Mouse (Mus musculus) spleen, adult 18-20 months (tissue): ENCODE measurements around the gene Tmem259.
A peak's percentile ranks its signal among the peaks of the same experiment; 100 is the strongest.
"Not testable (repeated sequence)": the region's sequence is repeated elsewhere in the genome, so short reads cannot be mapped to it uniquely, and the experiment has no call there.

Experiments
- DNase-seq, 2 experiments: peaks; one replicate each; pipeline ENCODE4 v3.0.0; 2022; ENCODE audit warnings: mixed read lengths in 2 of 2

Tmem259 gene

DNA sequence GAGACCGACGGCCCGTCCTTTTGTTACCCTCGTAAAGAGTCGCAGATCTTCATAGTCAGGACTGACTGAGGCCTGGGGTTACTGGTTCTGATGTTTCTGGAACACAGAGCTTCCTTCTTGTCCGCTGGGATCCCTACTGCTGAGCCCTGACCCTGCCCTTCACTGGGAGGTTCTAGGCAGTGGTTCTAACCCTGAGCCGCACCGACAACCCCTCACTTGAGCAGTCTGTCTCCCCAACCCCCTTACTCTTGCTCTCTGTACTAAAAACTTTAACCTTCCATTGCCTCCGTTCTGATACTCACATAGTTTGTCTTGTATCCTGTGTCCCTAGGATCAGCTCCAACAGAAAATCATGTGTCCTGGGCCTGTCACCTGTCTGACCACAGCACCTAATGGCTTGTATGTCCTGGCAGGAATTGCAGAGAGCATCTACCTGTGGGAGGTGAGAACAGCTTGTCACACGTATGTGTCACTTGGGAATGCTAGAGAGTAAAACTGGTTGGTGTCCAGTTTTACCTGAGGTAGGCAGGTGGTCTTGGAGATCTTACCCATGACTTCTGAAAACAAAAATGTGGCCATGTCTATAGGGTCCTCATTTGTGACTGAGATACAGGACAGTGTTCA, 23.3 kb downstream of the Tmem259 start:
- DNase-seq = no peak

DNA sequence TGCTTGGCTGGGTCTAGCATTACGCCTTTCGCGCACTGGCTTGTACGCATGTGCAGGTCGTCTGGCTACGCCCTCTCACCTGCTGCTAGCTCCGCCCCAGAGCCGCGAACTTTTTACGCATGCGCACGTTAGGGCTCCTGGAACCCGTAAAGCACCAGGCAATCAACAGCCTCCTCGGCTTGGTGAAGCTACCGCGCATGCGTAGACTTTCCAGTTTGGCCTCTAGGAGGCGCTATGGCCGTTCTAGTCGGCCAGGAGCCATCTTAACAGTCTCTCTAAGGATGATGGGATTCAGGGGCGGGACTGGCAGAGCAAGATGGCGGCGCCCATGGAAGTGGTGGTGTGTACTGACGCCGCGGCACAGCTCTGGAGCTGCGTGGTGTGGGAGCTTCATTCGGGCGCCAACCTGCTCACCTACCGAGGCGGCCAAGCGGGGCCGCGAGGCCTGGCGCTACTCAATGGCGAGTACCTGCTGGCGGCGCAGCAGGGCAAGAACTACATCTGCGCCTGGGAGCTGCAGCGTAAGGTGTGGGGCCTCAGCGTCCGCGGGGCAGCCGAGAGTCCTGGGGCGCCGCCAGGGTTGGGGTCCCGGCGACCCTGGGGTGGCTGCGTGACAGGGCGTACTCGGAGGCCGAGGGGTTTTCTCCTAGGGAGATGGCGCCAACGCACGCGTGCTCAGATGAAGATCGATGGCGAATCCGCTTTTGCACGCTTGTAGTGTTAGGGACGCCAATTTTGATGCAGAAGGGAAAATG, 24.1 kb downstream of the Tmem259 start, which contains the start of gene Wdr18:
TSS of gene Wdr18 (plus strand) at position 306 of the 755 bp plus-strand sequence.
- peak; percentile 97 to 99 for DNase-seq

DNA sequence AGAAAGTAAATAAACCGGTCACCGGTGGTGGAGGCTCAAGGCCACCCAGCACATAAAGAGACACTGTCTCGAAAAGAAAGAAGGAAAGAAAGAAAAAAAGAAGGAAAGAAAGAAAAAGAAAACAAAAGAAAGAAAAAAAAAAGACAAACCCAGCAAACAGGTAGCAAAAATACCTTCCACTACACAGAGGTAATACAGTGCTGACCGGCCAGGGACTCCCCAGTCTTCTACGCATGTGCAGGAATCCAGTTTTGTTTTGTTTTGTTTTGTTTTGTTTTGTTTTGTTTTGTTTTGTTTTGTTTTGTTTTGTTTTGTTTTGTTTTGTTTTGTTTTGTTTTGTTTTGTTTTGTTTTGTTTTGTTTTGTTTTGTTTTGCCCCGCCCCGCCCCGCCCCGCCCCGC, 24.7 kb downstream of the Tmem259 start:
- DNase-seq = not testable (repeated sequence)

DNA sequence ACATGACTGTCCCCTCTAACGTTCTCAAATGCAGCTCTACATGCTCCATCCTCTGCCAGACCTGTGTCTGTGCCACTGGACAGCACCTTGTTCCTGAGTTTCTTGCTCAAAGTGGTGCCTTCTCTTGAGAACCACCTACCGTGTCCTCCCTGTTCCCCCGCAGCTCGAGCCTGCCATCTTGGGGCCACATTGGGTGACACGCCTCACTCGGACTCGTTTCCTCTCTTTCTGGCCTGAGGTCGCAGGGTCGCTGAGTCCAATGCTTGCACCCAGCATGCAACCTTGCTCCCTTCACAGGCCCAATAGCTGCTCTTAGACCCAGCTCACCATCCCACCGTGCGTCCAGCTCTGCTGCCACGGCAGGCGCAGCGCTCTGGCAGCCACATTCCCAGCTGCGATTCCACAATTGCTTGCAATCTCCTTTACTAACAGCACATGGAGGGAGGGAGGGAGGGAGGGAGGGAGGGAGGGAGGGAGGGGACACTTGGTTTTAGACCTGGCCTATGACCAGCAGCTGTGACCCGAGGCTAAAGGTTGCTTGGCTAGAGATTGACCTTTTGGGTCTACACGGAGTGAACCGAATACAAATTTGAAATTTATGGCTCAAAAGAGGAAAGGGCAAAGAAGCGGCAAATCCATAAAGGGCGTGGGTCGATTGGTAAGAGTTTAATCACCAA, 25.9 kb downstream of the Tmem259 start:
- peak; percentile 74 to 90 for DNase-seq

DNA sequence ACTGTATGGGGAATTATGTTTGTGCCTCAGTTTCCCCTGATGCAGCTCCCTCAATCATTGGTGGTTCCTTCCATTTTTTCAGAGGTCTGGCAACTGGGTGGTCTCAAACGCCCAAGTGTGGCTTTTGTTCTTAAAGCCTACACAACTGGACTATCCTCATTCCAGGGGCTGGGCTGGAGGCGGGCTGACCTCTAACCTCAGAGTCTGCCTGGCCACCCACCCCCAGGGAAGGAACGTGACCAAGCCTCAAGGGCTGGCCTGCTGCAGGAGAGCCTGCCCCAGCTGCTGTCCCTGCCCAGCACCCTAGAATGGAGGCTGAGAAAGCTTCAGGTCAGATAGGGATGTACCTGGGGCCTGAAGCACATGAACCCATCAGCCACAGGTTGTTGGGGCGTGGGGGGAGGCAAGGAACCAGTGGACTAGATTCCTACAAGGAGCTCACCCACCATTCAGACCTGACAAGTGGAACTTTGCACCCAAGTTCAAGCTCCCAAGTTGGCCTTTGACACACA, 27.4 kb downstream of the Tmem259 start:
- no peak for DNase-seq

DNA sequence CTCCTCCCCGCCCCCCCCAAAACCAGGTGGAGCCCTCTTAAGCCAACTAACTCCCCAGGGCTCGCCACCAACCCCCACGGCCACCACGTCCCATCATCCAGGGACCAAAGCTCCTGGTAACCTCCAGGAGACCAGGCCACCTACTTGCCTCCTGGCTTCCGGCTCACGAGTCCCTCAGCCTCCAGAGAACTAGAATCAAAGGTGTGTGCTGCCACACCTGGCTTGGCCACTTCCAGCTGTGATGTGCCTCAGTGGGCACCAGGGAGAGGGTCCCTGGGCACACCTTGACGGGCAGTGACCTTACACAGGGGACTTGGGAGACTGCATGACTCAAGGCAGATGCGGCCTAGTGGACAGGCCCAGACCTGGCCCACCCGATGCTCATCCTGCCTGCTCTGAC, 28.4 kb downstream of the Tmem259 start:
- no peak for DNase-seq

DNA sequence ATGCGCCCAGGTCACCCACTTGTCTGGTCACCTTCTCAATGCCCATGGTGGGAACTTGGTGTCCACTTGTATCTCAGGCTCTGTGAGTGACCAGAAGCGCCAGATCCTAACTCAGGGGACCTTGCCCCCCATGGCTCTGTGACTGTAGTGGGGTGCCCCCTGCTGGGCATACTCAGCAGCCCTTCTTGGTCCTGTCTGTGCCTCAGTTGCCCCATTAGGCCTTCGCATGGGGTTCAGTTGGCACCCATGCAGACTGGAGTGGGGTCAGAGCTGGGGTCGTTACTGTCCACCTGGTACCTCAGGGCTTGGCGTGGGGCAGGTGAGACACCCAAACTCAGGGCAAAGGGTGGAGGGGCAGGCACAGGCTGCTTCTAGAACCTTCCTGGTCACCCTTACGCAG, 30.2 kb downstream of the Tmem259 start:
- DNase-seq = peak in 1 of 2 experiments; percentile 64

DNA sequence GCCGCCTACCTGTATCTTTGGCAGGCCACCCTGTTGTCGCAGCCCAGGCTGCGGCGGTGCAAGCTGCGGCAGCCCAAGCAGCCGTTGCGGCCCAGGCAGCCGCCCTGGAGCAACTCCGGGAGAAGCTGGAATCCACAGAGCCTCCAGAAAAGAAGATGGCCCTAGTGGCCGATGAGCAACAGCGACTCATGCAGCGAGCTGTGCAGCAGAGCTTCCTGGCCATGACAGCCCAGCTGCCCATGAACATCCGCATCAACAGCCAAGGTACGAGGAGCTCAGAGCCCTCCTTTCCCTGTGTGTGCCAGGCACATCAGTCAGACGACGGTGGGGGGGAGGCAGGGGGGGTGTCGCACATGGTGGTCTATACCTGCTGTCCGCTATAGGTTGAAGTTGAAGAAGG, 33.5 kb downstream of the Tmem259 start:
- no peak for DNase-seq

DNA sequence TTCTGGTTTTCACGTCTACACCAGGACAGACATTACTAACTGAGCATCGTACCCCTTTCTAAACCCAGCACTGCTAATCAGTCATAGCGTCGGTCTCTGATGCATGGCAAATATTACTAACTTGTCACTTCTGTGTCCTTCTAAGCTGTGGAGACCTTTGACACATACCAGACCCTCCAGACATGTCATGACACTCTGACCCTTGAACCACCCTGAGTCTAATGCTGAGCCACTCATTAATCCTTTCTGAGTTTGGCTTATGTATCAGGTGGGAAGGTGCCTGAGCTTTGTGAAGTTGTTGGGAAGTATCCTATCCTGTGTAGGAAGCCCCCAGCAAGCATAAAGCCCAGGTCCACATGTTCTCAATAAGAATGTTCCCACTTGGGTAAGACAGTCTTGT, 34.3 kb downstream of the Tmem259 start:
- no peak for DNase-seq

DNA sequence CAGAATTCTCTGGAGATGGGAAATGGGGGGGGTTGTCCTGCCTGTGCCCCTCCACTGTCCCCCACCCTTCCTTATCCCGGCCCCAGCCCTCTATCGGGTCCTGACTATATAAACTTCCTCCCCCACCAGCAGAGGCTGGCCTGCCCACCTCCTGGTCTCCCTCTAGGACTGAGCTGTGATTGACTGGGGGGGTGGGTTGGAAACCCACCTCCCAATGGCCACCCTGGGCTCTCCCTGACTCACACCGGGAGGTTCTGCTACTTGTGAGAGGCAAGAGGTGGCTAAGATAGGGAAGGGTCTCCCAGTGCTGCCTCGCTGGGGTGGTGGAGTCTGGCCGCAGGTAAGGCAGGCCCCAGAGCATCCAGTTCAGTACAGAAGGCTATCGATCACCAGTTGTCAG, 36.6 kb downstream of the Tmem259 start:
- DNase-seq = no peak

DNA sequence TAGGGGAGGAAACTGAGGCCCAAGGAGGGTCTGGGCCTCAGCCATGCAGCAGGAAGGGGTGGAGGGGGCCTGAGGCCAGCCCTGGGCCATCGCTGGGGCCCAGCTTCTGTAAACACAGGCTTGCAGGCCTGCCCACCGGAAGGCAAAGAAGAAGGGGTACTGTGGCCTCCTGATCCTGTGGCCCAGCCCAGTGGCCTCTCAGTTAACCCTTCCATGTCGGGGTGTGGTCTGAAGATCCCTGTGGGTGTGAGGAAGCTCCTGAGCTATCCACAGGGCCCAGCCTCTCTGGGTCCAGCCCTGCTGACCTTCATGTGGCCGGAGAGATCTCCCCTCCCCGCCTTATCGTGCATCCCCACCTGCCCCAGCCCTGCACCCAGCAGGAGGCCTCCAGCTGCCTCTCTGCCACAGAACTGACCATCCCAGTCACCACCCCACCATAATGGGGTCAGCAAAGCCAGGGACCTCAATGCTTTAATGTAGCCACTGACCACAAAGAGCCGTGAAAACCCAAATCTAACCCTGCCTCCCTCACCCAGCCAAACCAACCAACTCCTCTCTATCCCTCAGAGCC, 37.3 kb downstream of the Tmem259 start:
- no peak for DNase-seq

DNA sequence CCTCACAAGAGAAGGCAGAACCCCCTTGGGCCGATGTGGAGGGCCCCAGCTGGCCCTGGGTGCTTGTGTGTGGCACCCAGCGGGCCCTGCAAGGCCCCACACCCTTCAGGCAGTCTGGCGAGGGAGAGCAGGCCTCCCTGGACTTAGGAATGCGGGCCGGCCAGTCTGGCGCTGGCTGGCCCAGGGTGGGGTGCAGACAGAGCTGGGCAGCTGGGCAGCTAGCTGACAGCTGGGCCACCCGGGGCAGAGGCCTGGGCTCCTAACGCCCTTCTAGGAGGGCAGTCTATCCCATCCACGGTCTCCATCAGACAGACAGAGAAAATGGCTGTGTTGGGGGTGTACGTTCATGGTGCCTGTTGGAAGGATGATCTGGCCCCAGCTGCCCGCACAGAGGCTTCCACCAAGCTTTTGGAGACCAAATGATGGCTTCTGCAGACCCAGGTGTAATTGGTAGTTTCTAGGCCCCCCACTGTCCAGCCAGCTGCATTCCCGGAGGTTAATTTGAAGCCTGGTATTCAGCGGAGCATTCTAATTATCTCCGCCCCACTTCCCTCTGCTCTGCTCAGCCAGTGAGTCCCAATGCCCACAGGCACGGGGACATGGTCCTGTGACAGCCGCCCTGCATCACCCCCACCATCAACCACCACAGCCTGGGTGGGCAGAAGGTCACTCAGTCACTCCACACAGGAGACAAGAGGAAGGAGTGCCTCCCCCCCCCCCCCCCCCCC, 38.5 kb downstream of the Tmem259 start:
- DNase-seq = no peak

DNA sequence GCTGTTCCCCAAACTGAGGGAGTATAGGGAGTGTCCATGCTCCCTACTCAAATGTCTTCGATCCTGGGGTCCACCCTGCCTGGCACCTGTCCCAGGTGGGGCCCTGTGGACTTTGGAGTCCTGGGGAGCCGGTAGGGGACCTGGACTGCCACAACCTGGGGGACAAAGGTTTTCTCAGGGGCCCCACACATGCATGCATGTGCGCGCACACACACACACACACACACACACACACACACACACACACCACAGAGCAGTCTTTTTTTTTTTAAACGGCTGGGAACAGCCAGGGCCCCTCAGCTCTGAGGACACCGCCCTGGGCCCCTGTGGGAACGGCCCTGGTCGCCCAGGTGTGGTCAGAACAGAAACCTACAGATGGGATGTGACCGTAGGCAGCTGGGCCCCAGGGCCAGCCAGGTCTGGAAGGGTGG, 40.6 kb downstream of the Tmem259 start:
- no peak for DNase-seq

DNA sequence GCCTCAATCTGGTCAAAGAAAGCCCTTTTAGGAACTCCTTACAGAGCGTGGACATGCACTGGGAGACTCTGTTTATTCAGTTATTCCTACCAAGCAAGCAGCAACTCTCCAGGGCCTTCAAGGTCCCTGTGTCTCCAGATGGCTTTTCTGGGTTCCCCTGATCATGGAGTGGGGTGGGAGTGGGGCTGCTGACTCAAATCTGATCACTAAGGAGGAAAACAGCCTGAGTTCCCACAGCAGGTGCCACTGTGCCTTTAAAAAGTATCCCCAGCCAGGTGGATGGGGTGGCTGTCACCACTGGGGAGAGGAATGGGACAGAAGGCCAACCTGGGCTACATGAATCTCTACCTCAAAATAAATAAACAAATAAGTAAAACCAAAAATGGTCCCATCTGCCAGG, 41.1 kb downstream of the Tmem259 start:
- no peak for DNase-seq

DNA sequence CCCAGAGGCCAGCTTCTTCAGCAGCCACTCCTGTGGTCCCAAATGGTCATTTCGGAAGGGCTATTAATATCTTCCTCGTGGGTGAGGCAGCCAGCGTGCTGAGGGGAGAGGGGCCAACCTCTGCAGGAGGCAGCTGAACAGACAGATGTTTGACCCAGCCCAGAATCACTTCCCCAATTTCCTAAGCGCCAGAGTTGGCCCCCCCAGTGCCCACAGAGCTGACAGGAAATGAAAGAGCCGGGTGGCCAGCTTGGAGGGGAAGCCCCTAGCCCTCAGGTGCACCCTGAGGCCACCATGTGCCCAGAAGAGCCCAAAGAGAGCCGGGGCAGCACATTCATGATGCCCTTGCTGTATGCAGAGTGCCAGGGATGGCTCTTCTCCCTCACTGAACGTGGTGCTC, 43.4 kb downstream of the Tmem259 start:
- peak; percentile 77 to 84 for DNase-seq

DNA sequence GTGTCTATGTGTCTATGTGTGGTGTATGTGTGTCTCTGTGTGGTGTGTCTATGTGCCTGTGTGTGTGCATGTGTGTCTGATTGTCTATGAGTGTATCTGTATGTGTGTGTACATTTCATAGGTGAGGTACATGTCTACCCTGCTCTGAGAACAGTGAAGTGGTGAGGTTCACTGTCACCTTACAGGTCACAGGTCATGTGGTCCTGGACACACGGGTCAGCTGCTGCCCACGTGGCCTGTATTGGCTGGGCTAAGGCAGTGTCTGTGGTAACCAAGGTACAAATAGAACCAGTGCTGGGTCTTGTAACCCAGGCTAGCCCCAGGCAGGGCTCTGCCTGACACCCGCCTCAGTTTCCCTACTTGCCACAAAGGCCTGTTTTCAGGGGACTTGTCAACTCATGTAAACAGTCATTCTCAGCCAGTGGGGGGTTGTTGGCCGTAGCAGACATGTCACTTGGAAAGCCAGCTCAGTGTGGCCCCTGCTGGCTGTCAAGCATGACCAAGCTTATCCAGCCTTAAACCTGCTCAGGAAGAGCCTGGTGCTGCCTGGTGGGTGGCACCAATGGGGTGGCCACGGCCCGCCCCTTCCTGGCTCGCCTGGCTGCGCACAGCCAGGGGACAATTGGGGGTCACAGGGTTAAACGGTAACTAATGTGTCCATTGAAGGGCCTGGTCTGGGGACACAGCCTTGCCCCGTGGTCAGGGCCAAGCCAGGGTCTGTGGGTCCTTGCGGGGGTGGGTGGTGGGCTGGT, 46.2 kb downstream of the Tmem259 start:
- DNase-seq = no peak

DNA sequence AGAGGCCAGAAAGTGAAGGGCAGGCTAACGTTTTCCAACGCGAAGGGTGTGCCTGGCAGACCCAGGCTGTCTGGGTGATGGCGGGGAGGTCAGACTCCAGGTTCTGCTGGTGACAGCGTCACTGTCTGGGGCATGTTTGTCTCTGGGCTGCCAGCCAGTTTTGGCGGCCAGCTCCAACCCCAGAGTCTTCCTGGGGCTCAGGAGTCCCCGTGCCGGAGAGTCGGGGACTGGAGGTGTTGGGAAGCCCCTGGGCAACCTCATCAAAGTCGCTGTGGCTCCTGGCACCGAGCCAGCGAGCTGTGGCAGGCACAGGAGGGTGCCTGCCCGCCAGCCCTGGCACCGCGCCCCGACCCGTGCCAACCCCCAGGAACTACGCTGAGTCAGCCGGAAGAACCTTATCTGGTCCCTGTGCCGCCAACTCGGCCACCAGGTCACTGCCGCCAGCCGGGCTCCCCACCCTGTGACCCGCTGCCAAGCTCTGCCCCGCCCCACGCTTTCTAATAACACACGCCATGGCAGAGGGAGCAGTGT, 47.2 kb downstream of the Tmem259 start:
- DNase-seq = peak; percentile 78 to 82

DNA sequence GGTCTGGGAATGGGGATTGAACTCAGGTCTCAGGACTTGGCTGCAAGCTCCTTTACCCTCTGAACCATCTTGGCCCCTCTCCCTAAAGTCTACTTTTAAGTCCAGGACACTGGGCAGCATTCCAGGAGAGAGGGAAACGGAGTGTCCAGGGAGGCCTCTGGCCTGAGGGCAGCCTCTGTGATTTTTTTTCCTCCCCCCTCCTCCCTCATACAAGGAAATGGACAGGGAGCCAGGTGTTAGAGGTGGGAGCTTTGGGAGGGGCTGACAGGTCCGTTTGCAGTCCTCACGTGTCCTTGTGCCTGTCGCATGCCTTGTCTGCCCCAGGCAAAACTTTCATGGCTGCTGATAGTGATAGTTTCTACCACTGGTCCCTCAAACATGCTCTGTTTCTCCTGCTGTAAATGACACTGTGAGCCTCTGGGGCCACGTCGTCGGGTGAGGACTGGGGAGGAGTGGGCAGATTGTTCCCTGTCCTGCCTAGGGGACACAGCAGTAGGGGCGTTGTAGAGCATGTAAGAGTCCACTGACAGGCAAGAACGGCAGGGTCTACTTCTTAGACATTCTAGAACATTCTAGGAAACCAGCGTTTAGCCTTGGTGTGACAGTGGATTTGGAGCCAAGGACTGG, 47.7 kb downstream of the Tmem259 start:
- no peak for DNase-seq

DNA sequence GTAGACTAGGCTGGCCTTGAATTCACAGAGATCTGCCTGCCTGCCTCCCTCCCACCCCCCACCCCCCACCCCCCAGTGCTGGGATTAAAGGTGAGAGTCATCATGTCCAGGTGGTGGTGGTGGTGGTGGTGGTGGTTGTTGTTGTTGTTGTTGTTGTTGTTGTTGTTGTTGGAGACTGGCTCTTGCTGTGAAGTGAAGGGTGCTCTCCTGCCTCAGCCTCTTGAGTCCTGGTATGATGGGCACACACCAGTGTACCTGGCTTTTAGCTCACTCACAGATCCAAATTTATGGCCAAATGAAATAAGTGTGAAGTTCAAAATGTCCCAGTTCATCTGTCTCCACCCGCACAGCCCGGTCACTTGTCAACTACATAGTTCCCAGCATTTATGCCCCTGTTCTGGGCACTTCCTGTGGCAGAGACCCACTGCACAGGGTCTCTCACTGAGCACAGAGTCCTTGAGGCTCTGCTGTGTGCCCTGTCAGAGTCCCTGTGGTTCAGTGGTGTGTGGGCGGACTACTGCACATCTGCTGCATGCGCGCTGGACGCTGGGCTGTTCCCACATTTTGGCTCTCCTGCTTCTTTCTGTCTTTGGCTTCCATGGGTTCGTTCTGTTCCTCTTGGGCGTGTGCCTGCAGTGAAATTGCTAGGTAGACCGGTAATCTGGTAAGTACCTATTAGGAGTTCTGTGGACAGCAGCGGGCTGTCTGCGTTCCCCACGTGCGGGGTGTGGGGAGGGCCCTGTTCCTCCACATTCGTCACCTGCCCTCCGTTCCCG, 49.1 kb downstream of the Tmem259 start:
- DNase-seq = no peak

DNA sequence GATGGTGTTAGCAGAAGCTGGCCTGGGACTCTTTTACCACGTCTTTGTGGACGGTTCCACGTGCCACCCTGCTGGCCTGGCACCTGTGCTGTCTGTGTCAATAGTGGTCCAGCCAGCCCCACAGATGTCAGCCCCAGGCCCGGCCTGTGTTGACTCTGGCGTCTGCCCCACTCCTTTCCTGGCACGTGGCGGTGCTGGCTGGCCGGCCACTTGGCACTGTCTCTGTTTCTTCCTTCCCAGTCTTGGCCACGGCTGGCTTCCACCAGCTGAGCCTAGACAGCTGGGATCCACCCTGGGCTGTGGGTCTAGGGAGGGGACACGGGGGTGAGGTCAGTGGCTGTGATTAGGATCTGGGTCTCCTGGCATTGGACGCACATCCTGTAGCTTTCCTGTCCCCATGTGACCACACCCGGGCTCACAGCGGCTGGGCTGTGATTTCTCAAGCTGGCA, 49.8 kb downstream of the Tmem259 start:
- no peak for DNase-seq
